Mouse (Mus musculus) heart, adult 18-20 months (tissue): Measurements from ENCODE around the gene Tmem60. TPM values are rescaled to one million over a fixed set of nuclear protein-coding genes. Genes with fewer than 3 reads are reported as not detected.
A peak's percentile ranks its signal among the peaks of the same experiment; 100 is the strongest.

Experiments
- DNase-seq, 2 experiments: peaks; one replicate each; pipeline ENCODE4 v3.0.0; 2021 to 2022; ENCODE audit warnings: mixed read lengths in 1 of 2
- long read RNA-seq, 2 experiments: library from polyadenylated mRNA; stranded (forward); transcript quantifications; one replicate each; pipeline ENCODE4 v2.0.0; 2021
- total RNA-seq, 2 experiments: library from RNA; stranded (reverse); gene quantifications; 2 replicates each; pipeline ENCODE4 v1.2.3; 2021

Gene Tmem60
- total RNA-seq, result 10 to 100 TPM; 23.1 to 25.6 TPM
- long read RNA-seq, experiment 1, transcript Tmem60-201 (2 exons, 1,147 nt), result major isoform, 27 of 30 reads
- long read RNA-seq, experiment 1, partial matches to known transcripts, result 0 of 30 reads
- long read RNA-seq, experiment 1, other reads (novel, unspliced or antisense), result 3 of 30 reads
- long read RNA-seq, experiment 2, transcript Tmem60-201 (2 exons, 1,147 nt), result major isoform, 14 of 16 reads
- long read RNA-seq, experiment 2, partial matches to known transcripts, result 0 of 16 reads
- long read RNA-seq, experiment 2, other reads (novel, unspliced or antisense), result 2 of 16 reads

- peak; percentile 99 for DNase-seq
Observed at GRCm38 (mm10) chr5:20881915-20882800, at the start of gene Tmem60, which contains the start of gene Phtf2. Gene Tmem60 (plus strand): TSS chr5:20882191. Gene Phtf2 (minus strand): TSS chr5:20882124.

DNA sequence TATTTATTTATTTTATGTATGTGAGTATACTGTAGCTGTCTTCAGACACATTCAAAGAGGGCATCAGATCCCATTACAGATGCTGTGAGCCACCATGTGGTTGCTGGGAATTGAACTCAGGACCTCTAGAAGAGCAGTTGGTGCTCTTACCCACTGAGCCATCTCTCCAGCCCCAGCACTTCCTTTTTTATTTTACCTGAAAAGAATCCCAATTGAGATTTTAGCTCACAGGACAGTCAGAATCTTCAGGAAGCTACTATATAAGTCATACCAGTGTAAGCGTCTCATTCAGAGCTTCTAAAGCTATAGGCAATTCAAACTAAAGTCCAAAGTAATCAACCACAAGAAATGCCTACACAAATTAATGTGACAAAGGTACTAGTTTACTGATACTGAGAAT, 47.6 kb upstream of the Tmem60 start:
- no peak for DNase-seq

DNA sequence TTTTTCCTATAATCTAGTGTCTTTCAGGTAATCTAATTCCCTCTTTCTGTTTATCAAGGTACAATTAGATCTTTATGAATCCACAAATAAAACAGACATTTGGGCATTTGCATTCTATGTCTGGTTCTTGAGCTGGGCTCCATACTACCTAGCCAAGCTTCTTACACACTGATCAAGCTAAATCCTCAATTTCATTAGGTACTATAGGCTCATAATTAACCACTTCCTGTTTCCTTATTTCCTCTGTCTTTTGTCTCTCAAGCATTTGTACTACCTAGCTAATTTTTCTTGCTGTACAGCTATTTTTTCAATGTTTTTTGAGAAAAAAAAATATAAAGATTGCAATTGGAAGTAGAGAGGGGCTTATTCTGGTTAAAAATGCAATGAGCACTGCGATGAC, 44.9 kb upstream of the Tmem60 start:
- no peak for DNase-seq

DNA sequence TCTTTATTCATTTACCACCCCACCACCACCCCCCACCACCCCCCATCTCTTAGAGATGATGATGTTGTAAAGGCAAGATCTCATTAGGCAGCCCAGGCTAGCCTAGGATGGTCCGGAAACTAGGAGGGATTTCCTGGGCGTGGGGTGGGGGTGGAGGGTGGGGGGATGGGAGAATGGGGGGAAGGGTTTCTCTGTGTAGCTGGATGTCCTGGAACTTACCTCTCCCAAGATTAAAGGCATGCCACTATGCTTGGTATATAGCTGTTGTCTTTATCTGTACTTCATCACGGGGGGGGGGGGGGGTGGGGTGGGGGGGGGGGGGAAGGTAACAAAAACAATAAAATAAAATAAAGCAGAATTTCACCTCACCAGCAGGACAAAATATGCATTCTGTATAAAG, 38.6 kb upstream of the Tmem60 start:
- no peak for DNase-seq

DNA sequence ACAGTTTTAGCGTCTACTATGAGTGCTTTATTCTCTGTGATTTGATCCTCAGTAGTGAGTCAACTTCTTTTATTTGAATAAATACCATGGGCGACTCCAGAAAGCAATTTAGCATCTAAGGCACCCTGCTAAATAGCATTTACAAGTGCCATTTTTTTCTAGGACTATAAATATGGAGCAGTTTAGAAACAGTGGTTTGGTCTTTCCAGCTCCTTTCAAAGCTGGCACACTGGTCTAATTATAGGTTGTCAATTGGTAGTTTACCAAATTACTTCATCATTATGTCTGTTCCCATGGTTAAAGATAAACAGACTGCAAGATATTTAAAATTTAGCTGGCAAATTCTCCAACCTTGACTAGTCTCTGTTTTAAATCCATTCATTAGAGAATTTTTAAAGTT, 38.2 kb upstream of the Tmem60 start:
- no peak for DNase-seq

DNA sequence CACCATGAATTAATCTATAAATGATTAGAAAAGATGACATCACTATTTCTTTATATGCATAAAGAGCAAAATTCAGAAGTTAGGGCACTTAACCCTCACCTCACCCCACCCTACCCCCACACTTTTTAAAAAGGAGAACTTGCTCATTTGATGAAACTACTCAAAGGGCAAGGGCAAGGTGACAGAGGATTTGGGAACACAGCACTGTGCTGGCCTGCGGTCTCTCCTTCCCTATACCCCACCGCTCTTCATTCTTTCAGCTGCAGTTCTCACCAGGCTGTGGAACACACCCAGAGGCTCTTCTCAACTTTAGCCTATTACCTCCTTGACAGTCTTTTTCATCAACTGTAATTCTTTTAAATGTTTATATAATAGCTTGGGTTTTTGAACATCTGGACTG, 35.0 kb upstream of the Tmem60 start:
- DNase-seq, result no peak

DNA sequence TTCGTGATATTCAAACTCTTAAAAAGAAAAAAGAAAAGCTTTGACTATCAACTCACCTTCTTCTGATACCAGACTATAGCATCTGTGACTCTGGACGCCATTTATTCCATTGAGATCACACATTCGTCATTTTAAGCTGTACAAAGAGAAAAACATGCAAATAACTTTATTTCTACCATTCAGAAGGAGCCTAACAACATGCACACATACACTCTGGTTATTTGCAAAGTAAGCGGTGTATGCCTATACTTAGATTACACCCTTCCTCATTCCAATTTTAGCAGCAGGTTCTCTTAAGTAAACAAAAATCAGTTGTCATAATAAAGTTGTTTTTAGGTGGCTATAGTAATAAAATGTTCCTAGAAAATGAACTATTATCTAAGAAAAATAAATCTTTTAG, 26.9 kb upstream of the Tmem60 start:
- DNase-seq, result no peak

GRCm38 (mm10) chr5:20858404-20858803, 23.6 kb upstream of the Tmem60 start:
- DNase-seq, result no peak

DNA sequence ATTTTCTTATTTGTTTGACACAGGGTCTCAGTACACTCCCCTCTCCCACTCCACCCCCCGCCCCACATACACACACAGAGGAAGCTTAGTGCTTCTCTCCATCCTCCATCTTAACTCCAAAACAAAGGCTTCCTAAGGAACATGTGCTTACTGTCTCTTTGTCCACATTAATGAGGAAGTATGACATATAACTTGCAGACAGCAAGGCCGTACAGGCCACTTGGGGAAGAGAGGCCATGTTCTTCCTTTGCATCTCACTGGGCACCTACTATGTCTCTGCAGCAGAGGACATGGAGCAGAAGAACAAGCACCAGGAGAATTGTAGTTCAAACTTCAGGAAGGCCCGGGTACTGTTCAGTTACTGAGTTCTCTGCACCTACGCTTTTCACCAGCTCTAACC, 21.4 kb upstream of the Tmem60 start:
- no peak for DNase-seq

DNA sequence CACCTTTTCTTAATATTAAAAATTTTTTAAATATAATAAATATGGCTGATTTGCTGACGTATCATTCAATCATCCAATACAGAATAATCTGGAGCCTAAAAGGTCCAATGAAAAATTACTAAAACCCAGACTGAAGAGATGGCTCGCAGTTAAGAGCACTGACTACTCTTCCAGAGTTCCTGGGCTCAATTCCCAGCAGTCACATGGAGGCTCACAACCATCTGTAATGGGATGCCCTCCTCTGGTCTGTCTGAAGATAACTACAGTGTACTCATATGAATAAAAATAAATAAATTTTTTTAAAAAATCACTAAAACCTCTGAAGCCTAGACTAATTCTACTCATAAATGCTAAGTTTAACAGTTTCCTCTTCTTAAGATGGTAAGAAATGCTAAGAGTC, 20.1 kb upstream of the Tmem60 start:
- no peak for DNase-seq

DNA sequence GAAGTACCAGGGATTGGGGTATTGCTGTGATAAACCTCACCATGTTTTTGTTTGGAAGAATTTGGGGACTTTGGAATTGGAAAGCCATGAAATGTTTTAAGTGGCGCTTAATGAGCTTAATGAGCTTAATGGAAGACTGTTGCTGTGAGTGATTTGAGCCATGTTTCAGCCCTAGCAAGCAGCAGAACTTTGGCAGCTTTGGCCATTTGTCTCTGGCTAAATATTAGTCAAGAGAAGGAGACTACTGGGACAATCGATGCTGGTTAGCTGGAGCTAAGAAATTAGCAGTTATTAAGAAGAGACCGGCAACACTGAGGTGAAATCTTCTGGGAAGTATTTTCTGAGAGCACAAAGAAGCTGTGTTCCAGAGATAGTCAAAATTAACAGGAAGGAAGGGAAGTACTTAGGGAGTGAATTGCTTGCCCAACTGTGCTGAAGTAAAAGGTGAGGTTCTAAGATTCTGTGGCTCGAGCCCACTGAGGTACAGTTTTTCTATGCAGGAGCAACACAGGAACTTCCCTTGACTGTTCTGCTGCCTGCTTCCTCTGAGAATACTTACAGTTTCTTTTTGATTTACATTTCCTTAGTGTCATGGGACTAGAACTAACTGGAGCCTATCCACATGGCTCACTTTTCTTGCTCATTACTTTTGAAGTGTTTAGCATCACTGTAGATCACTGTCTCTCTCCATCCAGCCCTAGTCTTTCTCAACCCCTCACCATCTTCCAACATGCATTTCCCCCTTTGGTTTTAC, 17.6 kb upstream of the Tmem60 start:
- no peak for DNase-seq

GRCm38 (mm10) chr5:20865193-20865755, 16.7 kb upstream of the Tmem60 start:
- DNase-seq, result no peak

DNA sequence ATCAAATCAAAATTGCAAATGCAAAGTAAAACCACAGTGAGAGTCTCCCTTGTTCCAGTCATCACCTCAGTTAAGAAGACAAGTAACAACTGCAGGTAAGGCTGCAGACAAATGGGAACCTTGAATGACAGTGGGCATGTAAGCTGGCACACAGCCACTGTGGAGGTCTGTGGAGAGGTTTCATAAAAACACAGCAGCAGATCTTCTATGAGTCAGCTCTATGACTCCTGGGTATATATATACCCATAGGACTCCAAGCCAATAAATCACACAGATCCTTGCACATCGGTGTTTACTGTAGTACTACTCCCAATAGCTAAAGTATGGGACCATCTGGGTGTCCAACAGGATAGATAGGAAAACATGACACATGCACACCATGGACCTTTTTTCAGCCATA, 8.8 kb upstream of the Tmem60 start:
- DNase-seq, result no peak

- DNase-seq, result no peak
Observed at GRCm38 (mm10) chr5:20876934-20877426, 5.0 kb upstream of the Tmem60 start.

DNA sequence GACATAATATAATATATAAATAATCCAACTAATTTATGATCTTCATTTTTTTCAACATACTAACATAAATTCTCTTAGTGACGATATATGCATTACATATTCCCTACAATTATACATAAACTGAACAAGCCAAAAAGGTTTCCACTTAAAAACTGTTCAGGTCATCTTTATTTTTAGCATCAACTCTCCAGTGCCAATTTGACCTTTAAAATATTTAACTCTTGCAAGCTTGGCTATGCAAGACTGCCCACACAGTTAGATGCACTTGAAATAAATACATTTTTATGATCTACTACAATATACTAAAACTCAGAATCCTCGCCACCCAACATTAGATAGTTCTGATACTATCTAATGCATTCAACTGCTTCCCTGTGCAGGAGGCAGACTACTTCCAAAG, 1.6 kb upstream of the Tmem60 start:
- no peak for DNase-seq

DNA sequence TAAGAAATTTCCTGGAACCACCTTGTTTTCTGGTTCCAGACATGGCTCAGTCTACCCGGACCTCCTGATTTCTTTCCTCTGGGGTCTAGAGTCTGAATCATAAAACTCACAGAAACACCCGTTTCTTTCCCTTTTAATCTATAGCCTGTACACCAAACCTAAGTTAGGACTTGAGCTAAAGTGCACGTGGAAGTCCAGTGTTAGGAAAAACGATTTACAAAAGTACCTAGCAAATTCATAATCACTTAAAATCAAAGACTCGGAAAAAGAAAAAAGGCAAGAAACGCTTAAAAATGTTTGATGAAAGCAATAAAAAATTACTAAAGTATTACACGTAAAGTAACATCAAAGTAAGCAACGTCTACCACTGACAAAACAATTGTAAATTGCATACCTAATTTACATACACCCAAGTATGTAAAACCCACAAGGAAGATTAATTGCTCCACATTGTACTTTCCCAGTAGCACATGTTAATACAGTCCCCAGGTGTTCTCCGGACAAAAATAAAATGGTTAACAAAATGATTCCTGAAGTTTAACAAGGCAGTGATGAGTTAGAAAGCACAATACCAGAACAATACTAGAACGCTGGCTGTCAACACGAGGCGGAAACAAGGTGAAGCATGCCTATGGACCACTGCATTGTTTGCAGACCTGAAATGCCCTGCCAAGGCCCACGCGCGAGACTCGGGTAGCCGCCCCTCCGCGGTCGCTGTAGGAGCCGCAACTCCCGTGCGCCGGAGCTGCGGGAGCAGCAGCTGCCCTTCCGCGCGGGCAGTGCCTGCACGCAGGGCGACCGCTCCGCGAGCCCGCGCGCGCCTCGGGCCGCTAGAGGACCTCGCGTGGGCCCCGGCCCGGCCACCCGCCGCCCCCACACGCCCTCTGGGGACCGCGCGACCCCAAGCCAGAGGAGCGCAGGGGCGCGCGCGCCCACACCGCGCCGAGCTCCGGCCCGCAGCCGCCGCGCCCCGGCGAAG, 905 bp upstream of the Tmem60 start:
- DNase-seq, result peak; percentile 55 to 67

- DNase-seq, result no peak
Observed at GRCm38 (mm10) chr5:20884036-20884620, 2.1 kb downstream of the Tmem60 start.

DNA sequence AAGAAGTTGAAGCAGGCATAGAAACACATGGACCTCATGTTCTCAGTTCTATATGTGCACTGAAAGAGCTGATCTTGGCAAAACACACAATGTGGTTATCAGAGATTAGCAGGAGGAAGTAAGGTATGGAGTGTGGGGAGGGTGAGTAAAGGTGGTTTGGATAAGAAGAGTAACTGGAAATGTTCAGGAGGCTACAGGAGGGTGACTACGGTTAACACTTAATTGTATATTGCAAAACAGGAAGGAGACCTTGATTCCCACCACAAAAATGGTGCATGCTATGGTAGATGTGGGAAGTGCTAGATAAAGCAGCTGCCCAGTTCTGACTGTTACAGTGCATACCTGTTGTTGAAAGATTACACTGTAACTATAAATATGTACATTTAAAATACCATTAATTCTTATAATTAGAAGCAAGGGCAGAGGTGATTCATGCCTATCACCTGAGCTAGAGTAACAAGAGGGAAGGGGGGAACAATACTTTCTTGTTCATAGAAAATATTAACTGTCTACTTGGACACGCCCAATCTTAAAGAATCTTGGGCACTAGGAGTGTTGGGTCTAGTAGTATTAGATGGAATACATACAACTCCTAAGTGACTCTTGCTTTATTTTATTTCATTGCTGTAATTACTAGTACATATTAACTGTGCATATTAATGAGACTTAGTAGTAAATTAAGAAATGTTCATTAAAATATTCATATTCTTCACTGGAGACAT, 15.6 kb downstream of the Tmem60 start:
- DNase-seq, result no peak

DNA sequence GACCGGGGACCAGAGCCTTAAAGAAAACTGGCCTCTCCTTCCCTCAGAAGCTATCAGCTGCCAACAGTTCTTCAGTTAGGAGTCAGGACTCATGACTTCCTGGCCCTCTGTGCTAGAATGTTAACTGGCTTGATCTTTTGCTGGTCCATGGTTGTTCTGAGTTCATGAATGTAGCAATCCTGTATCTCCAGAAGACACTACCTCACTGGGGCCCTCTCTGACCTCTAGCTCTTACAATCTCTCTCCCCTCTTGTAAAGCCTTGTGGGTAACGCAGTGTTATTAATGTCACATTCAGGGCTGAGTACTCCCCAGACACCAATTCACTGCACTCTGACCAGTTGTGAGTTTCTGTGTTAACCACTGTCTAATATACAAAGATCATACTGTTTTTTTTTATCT, 22.7 kb downstream of the Tmem60 start:
- DNase-seq, result no peak

- no peak for DNase-seq
Observed at GRCm38 (mm10) chr5:20905437-20905836, 23.4 kb downstream of the Tmem60 start.
